Mouse (Mus musculus) G1E-ER4 (cell line): Measurements from ENCODE around the gene Ppil6. TPM values are rescaled to one million over a fixed set of nuclear protein-coding genes. Genes with fewer than 3 reads are reported as not detected.

Experiments
- GATA1 ChIP-seq: IDR thresholded peaks from one replicate; pipeline ENCODE4 v1.8.0; 2012; ENCODE audit warnings: low read length, inconsistent platforms
- polyA plus RNA-seq: library from polyadenylated mRNA; stranded (reverse); fragments of >175 nt; gene quantifications from 2 replicates; pipeline ENCODE4 v1.2.3, GENCODE M21; 2012

Gene Ppil6
- polyA plus RNA-seq, 1 experiment = not detected

DNA sequence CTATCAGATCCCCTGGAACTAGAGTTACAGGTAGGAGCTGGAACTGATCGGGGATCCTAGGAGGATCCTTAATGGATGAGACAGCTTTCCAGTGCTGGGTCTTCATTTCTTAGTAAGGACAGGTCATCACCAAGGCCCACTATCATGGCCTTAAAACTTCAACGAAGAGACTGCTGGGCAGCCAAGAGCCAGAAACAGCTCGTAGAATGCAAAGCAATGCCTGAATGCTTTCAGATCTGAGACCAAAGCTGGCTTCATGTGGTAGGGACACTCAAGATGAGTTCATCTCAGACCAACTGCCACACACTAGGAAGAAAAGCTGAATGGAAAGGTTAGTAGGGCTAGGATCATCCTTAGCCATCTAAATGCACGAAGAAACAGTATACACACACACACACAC is 48.7 kb downstream of the Ppil6 start:
- TF ChIP-seq GATA1 = no peak

DNA sequence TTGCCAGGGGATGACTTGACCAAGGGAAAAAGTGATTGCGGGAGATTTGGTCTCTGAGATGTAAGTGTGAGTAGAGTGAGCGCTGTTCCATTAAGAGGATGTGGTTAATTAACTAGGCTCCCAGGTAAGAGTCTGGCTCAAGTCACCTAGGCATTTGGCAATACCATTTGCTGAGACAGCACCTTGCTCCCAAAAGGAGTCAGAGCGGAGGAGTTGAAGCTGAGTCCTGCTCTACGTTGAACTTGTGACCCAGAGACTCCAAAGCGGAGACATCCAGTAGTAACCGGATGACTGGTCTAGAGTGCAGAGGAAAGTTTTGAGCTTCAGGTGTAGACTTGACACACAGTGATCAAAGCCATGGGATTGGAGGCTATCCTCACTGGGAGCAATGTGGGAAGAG is 51.8 kb downstream of the Ppil6 start:
- TF ChIP-seq GATA1 = no peak

DNA sequence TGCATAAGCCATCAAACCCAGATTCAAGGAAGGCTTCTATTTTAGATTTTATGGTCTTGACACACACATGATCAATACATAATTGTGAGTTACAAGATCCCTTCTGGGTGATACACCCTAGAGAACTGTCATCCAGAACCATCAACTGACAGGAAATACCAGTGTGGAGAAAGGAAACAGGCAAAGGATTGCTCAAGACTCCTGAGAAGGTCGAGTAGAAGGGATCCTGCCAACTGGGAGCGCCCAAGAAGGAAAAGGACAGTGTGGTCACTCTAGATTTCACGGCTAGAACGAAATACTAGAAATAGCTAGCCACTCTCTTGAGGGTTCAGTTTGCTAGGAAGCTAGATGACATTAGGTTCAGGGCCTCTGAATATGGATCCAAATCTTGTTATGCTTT is 53.2 kb downstream of the Ppil6 start:
- no peak for TF ChIP-seq GATA1

DNA sequence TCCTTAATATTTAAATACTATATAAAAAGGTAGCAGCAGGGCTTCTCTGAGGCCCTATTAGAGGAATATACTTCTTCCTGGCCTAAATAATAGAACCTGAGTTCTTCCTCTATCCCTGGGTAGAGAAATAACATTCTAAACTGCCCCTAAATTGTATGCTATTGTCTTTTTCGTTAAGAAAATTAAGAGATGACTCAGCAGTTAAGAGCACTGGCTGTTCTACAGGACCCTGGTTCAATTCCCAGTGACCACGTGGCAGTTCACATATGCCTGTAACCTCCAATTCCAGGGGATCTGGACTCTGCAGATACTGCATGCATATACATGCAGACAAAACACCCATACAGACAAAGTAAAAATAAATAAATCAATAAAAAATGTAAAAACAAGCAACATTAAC is 53.6 kb downstream of the Ppil6 start:
- TF ChIP-seq GATA1 = no peak

DNA sequence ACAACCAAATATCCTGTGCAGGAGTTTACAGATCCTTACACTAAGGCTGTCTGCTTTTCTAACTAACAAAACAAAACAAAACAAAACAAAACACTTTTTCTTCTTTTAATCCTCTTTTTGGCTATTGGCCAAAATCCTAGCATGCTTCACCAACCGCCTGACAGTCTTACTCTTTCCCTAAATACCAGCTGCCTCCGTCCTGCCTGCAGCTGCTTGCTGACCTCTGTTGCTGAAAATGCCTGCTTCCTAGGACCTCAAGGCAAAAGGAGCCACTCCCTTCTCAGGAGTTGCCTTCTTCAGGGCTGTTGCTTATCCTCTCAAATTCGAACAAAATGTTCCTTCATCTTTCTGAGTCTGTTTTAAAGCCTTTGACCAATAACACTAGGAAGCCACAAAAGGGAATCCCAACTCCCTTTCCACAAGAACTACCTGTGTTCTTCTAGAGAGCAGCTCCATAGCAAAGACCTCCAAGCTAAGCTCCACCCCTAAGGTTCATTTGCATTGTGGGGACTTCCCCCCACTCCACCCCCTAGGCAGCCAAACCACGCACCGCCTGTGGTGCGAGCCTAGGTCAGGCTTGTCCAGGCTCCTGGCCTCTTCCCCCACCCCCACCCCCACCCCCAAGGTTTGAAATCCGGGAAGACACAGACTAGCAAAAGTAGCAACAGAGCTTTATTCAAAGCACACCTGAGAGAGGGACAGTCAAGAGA is 54.4 kb downstream of the Ppil6 start:
- no peak for TF ChIP-seq GATA1

DNA sequence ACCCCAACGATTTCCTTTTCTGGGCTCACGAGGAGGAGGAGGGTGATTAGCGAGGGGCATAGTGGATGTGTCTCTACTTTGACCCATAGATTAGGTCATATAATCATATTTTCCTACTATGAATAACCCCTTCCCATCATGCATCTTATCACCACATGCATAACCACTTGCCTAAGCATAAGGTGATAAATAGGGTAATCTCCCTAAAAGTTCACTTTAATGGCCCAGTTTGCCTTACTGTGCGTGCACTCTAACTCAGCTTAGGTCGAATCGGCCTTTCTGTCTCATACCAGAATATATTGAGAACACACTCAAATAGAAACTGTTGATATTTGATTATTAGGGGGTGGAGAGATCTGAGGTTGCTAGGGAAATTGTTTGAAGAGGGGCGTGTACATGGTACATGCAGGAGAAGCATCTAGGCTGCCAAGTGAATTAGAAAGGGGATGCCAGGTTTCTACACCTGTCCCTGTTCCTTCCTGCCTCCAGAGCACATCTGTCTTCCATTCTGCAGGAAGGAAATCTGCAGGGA is 55.1 kb downstream of the Ppil6 start:
- TF ChIP-seq GATA1 = no peak

DNA sequence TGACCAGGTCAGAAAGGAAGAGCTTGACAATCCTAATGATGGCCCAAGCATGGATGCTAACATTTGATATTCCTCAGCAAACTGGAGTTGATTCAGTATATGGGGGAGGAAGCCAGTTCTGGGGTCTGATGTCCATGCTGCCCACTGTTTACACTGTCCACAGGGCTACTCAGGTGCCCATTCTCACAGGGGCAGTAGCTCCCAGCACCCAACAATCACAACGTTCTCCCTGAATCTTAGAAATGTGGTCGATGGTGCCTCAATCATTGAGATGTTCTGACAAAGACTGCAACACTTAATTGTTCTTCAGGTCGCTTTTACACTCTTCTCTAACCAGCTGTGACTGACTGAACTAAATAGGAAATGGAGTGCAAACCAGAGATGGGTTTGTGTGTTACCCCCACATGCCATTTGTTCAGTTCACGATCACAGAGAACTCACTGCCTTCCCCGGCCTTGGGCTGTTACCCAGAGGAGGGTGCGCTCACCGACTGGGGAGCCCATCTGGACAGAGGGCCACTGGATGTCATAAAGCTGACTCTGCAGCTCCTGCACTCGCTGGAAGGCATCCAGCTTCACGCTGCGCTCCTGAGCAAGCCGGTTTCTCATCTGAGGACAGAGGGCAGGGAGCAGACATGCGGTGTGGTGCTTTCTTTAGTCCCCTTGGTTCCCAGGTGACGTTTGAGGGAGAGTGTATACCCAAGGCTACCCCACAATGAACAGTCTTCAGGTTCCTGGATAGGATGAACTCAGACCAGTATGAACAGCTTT is 56.3 kb downstream of the Ppil6 start:
- TF ChIP-seq GATA1 = no peak

DNA sequence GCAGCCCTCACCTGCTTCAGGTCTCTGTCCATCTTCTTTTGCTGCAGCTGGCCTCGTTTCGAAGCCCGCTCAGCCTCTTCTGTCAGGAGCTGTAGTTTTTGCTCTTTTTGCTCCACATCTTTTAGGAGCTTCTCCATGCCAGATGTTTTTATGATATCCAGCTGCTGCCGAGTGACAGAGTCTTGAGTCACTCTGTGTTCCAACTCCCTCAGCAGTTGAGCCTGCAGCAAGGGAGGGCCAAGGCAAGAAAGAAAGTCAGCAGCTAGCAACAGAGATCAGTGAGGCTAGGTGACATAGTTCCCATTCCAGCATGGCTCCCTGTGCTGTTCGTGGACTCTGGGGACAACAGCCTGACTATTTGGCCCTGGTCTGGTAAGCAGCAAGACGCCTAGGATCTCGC is 60.5 kb downstream of the Ppil6 start:
- no peak for TF ChIP-seq GATA1

DNA sequence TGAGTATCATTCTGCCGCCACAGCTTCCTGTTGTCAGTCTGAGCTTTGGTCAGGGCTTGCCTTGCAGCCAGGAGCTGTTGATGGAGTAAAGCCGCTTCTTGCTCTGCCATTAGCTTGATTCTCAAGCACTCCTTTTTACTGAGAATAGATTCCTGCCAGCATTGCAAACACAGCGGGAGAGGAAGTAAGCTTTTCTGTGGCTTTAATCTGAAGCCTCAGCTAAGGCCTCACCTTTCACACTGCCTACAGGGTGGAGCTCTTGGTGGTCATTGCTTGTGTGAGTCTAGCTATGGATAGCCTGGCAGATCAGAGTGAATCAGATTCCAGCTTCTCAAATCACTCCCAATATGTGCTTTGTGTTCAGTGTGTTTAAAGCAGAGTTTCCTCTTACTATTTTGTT is 62.1 kb downstream of the Ppil6 start:
- TF ChIP-seq GATA1 = no peak

DNA sequence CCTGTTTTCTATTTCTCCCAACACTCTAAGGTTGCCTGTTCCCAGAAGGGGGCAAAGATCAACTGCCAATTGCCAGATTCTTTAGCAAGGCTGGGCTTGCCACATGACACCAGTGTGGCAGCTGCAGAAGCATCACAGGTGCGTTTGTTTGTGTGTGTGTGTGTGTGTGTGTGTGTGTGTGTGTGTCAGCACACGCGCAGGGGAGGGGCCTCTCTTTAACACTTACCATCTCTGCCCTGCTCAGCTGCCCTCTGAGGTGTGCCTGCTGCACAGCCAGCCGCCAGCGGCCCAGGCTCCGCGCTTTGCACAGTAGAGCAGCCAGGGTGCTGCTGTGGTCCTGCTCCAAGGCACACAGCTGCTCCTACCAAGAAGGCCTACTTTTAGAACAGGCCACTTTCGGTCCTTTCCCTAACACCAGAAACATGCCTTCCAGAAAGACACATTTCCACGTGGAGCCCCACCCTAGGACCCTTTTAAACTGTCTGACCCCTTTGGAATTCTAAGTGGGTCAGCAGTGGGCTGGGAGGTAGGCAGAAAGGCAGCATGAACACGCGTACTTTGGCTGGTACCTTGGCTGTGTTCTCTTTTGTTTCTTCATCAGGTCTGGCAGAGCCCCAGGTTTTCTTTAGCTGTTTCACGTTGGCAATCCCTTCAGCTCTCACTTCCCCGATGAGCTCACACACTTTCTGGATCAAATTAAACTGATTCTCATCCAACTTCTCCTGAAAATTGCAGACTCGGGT is 62.8 kb downstream of the Ppil6 start:
- TF ChIP-seq GATA1 = no peak

DNA sequence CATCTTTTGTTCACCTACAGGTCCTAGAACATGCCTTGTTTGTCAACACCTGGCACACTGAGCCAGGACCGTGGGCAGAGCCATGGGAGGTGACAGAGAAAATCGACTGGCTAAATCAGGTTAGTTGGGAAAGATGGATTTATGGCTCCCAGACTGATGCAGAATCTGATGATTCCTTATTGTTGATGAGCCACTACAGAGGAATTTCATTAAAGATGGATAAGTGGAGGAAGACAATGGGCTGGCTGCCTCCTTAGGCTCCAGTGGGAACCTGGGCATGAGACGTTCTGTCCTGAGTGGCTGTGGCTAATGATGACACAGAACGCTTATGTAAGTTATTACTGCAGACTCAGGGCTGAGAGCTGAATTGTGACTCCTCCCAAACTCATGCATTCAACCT is 63.5 kb downstream of the Ppil6 start:
- TF ChIP-seq GATA1 = no peak

DNA sequence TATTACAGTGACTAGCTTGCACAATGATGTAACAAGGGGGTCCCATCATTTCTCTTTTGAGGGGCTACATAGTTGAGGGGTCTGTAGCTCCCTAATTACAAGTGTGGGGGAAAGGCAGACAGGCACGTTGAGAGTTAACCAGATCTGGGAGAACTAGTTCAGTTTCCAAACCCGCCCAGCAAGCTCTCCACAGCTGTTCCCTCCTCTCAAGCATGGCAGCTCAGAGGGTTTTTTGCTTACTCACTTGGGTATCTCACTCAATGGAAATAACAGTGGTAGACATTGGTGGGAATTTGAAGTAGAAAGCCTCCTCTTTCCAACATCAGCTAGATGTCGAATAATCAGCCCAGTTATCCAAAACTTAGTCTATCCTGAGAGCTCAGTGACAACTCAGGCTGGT is 64.8 kb downstream of the Ppil6 start:
- TF ChIP-seq GATA1 = no peak

DNA sequence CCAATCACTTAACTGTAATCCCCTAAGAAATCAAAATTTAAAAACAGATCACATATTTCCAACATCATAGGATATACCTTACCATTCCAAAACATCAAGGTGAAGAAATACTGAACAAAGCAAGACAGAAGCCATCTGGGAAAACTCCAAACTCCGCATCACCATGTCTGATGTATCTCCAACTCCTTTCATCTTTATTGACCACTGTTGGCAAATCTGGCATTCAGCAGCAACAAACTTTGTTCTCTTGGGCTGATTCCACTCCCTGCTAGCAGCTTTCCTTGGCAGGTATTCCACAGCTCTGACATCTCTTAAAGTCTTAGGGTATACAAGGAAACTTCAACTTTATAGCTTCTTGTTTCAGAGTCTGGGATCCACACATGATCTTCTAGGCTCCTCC is 68.2 kb downstream of the Ppil6 start:
- no peak for TF ChIP-seq GATA1

DNA sequence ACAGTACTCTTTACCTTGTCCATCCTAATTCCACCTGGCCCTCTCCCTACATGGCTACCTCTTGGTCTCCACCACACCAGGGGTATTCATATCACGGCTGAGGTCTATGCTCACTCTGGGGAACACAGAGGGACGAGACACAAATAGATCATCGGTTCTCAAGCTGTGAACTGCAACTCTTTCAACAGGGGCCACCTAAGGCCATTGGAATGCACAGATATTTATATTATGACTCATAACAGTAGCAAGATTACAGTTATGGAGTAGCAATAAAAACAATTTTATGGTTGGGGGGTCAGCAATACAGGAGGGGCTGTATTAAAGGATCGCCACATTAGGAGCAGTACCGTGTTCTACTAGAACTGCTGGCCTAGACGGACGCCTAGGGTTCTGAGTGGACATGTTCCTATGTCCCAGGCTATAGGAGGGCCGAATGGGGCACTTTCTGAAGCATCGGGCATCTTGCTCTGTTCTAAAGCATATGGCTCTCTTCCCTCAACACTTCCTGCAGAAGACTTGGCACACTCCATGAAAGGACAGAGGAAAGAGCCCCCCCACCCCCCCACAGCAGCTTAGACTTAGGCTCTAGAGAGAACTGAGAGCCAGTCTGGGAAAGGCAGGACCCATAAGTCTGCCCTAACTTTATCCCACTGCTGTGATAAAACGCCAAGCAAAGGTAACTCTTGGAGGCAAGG is 71.6 kb downstream of the Ppil6 start:
- TF ChIP-seq GATA1 = no peak

Other genes starting within 250 kb of the Ppil6 start
- gene Fig4, start 187.2 kb upstream of the Ppil6 start, polyA plus RNA-seq = 3.4 and 4.7 TPM in 2 replicates
- not detected in 2 replicates for gene Ak9, start 186.5 kb upstream of the Ppil6 start, polyA plus RNA-seq
- gene Zbtb24, start 40.1 kb upstream of the Ppil6 start, polyA plus RNA-seq = 9.1 and 12.0 TPM in 2 replicates
- gene Mical1, start 14.1 kb upstream of the Ppil6 start, polyA plus RNA-seq = 19.3 and 30.2 TPM in 2 replicates
- gene Smpd2, start 70 bp upstream of the Ppil6 start, polyA plus RNA-seq = 10.4 and 15.4 TPM in 2 replicates
- gene Cd164, start 29.0 kb downstream of the Ppil6 start, polyA plus RNA-seq = 150 and 198 TPM in 2 replicates
- gene Ccdc162, start 226.2 kb downstream of the Ppil6 start, polyA plus RNA-seq = not detected in 2 replicates